Mouse (Mus musculus): ENCODE data around the gene Phf1. TPM values are rescaled to one million over a fixed set of nuclear protein-coding genes. Genes with fewer than 3 reads are reported as not detected.

The Phf1 gene
- polyA plus RNA-seq (2015; fragmentation: Nextera tagmentation; extraction: Ambion mirVana) = 17.9 and 19.2 TPM in 2 replicates

GRCm38 (mm10) chr17:26932839-26933398 is at the start of gene Phf1:
Gene Phf1, plus strand, starts transcription at chr17:26933052.
- peak; percentile 85 for ATAC-seq (ENCODE audit: low FRiP score)
- Histone ChIP-seq H3K9ac (peak within 1 kb of the TSS; percentile 88), H3K27me3 (no peaks in the 10 kb centered on the region), H3K9me3 (no peaks in the 10 kb centered on the region), H3K36me3 (peaks cover 39% of the 10 kb centered on the region), H3K4me2 (peak within 1 kb of the TSS; percentile 96), H3K4me3 (peak within 1 kb of the TSS; percentile 63), H3K4me1 (replicated peaks) (peaks cover 39% of the 10 kb centered on the region), H3K27ac (peak within 1 kb of the TSS; percentile 89)
- under 1% methylated on average over 42 of the region's 43 CpGs for WGBS

GRCm38 (mm10) chr17:26883585-26883984 is 49.3 kb upstream of the Phf1 start:
- Histone ChIP-seq H3K9me3 (peaks cover 2% of the 10 kb centered on the region; the same call in 1 of the 2 replicates), H3K4me3 (no peak overlapping the region), H3K36me3 (no peaks in the 10 kb centered on the region), H3K27ac (no peak overlapping the region), H3K4me2 (no peak overlapping the region), H3K9ac (no peak overlapping the region), H3K27me3 (peaks cover 38% of the 10 kb centered on the region), H3K4me1 (replicated peaks) (peaks cover 17% of the 10 kb centered on the region)
- ATAC-seq (ENCODE audit: low FRiP score) = no peak
- 82% methylated on average over 6 of the region's 6 CpGs for WGBS

- peaks cover 42% of the 10 kb centered on the region for H3K27me3 ChIP-seq
- peak overlapping the region; percentile 37 for H3K4me3 ChIP-seq
- peaks cover 17% of the 10 kb centered on the region for H3K4me1 ChIP-seq (replicated peaks)
- peak overlapping the region; percentile 55 for H3K9ac ChIP-seq
- H3K36me3 ChIP-seq = no peaks in the 10 kb centered on the region
- H3K9me3 ChIP-seq = no peaks in the 10 kb centered on the region
- 22% methylated on average over 25 of the region's 25 CpGs for WGBS
- no peak overlapping the region for H3K27ac ChIP-seq
- H3K4me2 ChIP-seq = peak overlapping the region; percentile 59
- ATAC-seq (ENCODE audit: low FRiP score) = peak; percentile 46; the same call in 1 of the 2 replicates
Measured at GRCm38 (mm10) chr17:26884995-26885926, 47.6 kb upstream of the Phf1 start.

- peak overlapping the region; percentile 55; the same call in 1 of the 2 replicates for H3K9ac ChIP-seq
- H3K36me3 ChIP-seq = no peaks in the 10 kb centered on the region
- no peak overlapping the region for H3K27ac ChIP-seq
- peaks cover 17% of the 10 kb centered on the region for H3K4me1 ChIP-seq (replicated peaks)
- peaks cover 42% of the 10 kb centered on the region for H3K27me3 ChIP-seq
- peak overlapping the region; percentile 37 for H3K4me3 ChIP-seq
- H3K4me2 ChIP-seq = peak overlapping the region; percentile 59
- no peaks in the 10 kb centered on the region for H3K9me3 ChIP-seq
- peak; percentile 90 for ATAC-seq (ENCODE audit: low FRiP score)
- WGBS = 11% methylated on average over 30 of the region's 30 CpGs
Measured at GRCm38 (mm10) chr17:26886047-26886749, 46.7 kb upstream of the Phf1 start.

- no peaks in the 10 kb centered on the region for H3K36me3 ChIP-seq
- H3K9me3 ChIP-seq = no peaks in the 10 kb centered on the region
- H3K27ac ChIP-seq = no peak overlapping the region
- peaks cover 24% of the 10 kb centered on the region for H3K4me1 ChIP-seq (replicated peaks)
- H3K27me3 ChIP-seq = peaks cover 42% of the 10 kb centered on the region
- no peak overlapping the region; the same call in 1 of the 2 replicates for H3K9ac ChIP-seq
- H3K4me3 ChIP-seq = no peak overlapping the region
- ATAC-seq (ENCODE audit: low FRiP score) = no peak
- 44% methylated on average over 3 of the region's 3 CpGs for WGBS
- no peak overlapping the region for H3K4me2 ChIP-seq
Measured at GRCm38 (mm10) chr17:26887926-26888325, 44.9 kb upstream of the Phf1 start.

- peak; percentile 57; the same call in 1 of the 2 replicates for ATAC-seq (ENCODE audit: low FRiP score)
- peak overlapping the region; percentile 17; the same call in 1 of the 2 replicates for H3K4me2 ChIP-seq
- H3K4me1 ChIP-seq (replicated peaks) = peaks cover 23% of the 10 kb centered on the region
- H3K27me3 ChIP-seq = peaks cover 43% of the 10 kb centered on the region
- H3K9ac ChIP-seq = peak overlapping the region; percentile 24; the same call in 1 of the 2 replicates
- no peak overlapping the region for H3K27ac ChIP-seq
- no peaks in the 10 kb centered on the region for H3K36me3 ChIP-seq
- no peak overlapping the region for H3K4me3 ChIP-seq
- H3K9me3 ChIP-seq = no peaks in the 10 kb centered on the region
- 31% methylated on average over 16 of the region's 16 CpGs for WGBS
Measured at GRCm38 (mm10) chr17:26892635-26893375, 40.0 kb upstream of the Phf1 start.

- H3K36me3 ChIP-seq = no peaks in the 10 kb centered on the region
- no peak overlapping the region for H3K4me3 ChIP-seq
- H3K4me1 ChIP-seq (replicated peaks) = peaks cover 23% of the 10 kb centered on the region
- 48% methylated on average over 6 of the region's 6 CpGs for WGBS
- no peak overlapping the region for H3K4me2 ChIP-seq
- no peak for ATAC-seq (ENCODE audit: low FRiP score)
- H3K27ac ChIP-seq = no peak overlapping the region
- no peak overlapping the region for H3K9ac ChIP-seq
- no peaks in the 10 kb centered on the region for H3K9me3 ChIP-seq
- peaks cover 41% of the 10 kb centered on the region for H3K27me3 ChIP-seq
Measured at GRCm38 (mm10) chr17:26893492-26893891, 39.4 kb upstream of the Phf1 start.

GRCm38 (mm10) chr17:26894342-26894741 is 38.5 kb upstream of the Phf1 start:
- no peak overlapping the region for H3K4me2 ChIP-seq
- WGBS = 72% methylated on average over 6 of the region's 6 CpGs
- H3K9ac ChIP-seq = no peak overlapping the region
- H3K4me3 ChIP-seq = no peak overlapping the region
- H3K36me3 ChIP-seq = no peaks in the 10 kb centered on the region
- peaks cover 40% of the 10 kb centered on the region for H3K27me3 ChIP-seq
- H3K9me3 ChIP-seq = no peaks in the 10 kb centered on the region
- peaks cover 23% of the 10 kb centered on the region for H3K4me1 ChIP-seq (replicated peaks)
- H3K27ac ChIP-seq = no peak overlapping the region
- no peak for ATAC-seq (ENCODE audit: low FRiP score)

GRCm38 (mm10) chr17:26895578-26895977 is 37.3 kb upstream of the Phf1 start:
- H3K4me1 ChIP-seq (replicated peaks) = peaks cover 23% of the 10 kb centered on the region
- no peak overlapping the region for H3K4me2 ChIP-seq
- H3K4me3 ChIP-seq = no peak overlapping the region
- H3K9ac ChIP-seq = no peak overlapping the region
- H3K9me3 ChIP-seq = no peaks in the 10 kb centered on the region
- no peak for ATAC-seq (ENCODE audit: low FRiP score)
- H3K27ac ChIP-seq = no peak overlapping the region
- 13% methylated on average over 10 of the region's 10 CpGs for whole genome bisulfite sequencing
- peaks cover 36% of the 10 kb centered on the region for H3K27me3 ChIP-seq
- H3K36me3 ChIP-seq = no peaks in the 10 kb centered on the region

GRCm38 (mm10) chr17:26900916-26901315 is 31.9 kb upstream of the Phf1 start:
- no peaks in the 10 kb centered on the region for H3K4me1 ChIP-seq (replicated peaks)
- WGBS = 87% methylated on average over 6 of the region's 6 CpGs
- no peak overlapping the region for H3K9ac ChIP-seq
- no peak overlapping the region for H3K4me3 ChIP-seq
- no peak overlapping the region for H3K27ac ChIP-seq
- no peaks in the 10 kb centered on the region for H3K9me3 ChIP-seq
- H3K36me3 ChIP-seq = no peaks in the 10 kb centered on the region
- H3K27me3 ChIP-seq = peaks cover 25% of the 10 kb centered on the region
- ATAC-seq (ENCODE audit: low FRiP score) = no peak
- no peak overlapping the region for H3K4me2 ChIP-seq

GRCm38 (mm10) chr17:26904320-26904719 is 28.5 kb upstream of the Phf1 start:
- H3K9ac ChIP-seq = no peak overlapping the region
- no peak overlapping the region for H3K4me3 ChIP-seq
- H3K27me3 ChIP-seq = 0 out of 2 replicates have a peak, but pooled peaks cover 3% of the 10 kb centered on the region
- no peak overlapping the region for H3K27ac ChIP-seq
- no peaks in the 10 kb centered on the region for H3K36me3 ChIP-seq
- H3K4me1 ChIP-seq (replicated peaks) = no peaks in the 10 kb centered on the region
- H3K9me3 ChIP-seq = no peaks in the 10 kb centered on the region
- 67% methylated on average over 5 of the region's 5 CpGs for WGBS
- no peak overlapping the region for H3K4me2 ChIP-seq
- ATAC-seq (ENCODE audit: low FRiP score) = no peak
